Mouse (Mus musculus) forebrain, embryonic 11.5 days (tissue): ENCODE measurements around the gene Olfr148. TPM values are rescaled to one million over a fixed set of nuclear protein-coding genes. Genes with fewer than 3 reads are reported as not detected.

ENCODE experiments used
- ATAC-seq: fragments of 200-750 bp; cut with Nextera tagmentation; replicated peaks from 2 replicates; pipeline ENCODE4 v1.8.0; 2017; ENCODE audit warnings: moderate TSS enrichment; ENCODE audit not compliant: low FRiP score
- DNase-seq: peaks from one replicate; pipeline ENCODE4 v3.0.0-alpha.2; 2017; ENCODE audit warnings: low spot score
- H3K27ac ChIP-seq: fragments of 300-500 bp; sonication (generic); 2 replicates; pipeline ENCODE4 v1.5.1; 2014; ENCODE audit warnings: low read depth, low read length
- H3K27me3 ChIP-seq: fragments of 300-500 bp; sonication (generic); 2 replicates; pipeline ENCODE4 v1.6.1; 2014; ENCODE audit warnings: mild to moderate bottlenecking, low read length, mixed read lengths; ENCODE audit not compliant: control insufficient read depth, insufficient read depth
- H3K36me3 ChIP-seq: fragments of 300-500 bp; sonication (generic); 2 replicates; pipeline ENCODE4 v1.6.1; 2014; ENCODE audit warnings: mild to moderate bottlenecking, low read length, moderate library complexity, mixed read lengths; ENCODE audit not compliant: control insufficient read depth, insufficient read depth
- H3K4me1 ChIP-seq: fragments of 300-500 bp; sonication (generic); replicated peaks from 2 replicates; pipeline ENCODE4 v1.6.1; 2014; ENCODE audit warnings: low read length, mixed read lengths; ENCODE audit not compliant: control insufficient read depth, insufficient read depth
- H3K4me2 ChIP-seq: fragments of 300-500 bp; sonication (generic); 2 replicates; pipeline ENCODE4 v1.6.1; 2014; ENCODE audit warnings: low read depth, mild to moderate bottlenecking, low read length, moderate library complexity, mixed read lengths; ENCODE audit not compliant: severe bottlenecking
- H3K4me3 ChIP-seq: fragments of 300-500 bp; sonication (generic); 2 replicates; pipeline ENCODE4 v1.5.1; 2014; ENCODE audit warnings: low read depth, low read length
- H3K9ac ChIP-seq: fragments of 300-500 bp; sonication (generic); 2 replicates; pipeline ENCODE4 v1.6.1; 2014; ENCODE audit warnings: low read length
- H3K9me3 ChIP-seq: fragments of 300-500 bp; sonication (generic); 2 replicates; pipeline ENCODE4 v1.6.1; 2016; ENCODE audit warnings: low read length, mixed read lengths; ENCODE audit not compliant: control insufficient read depth
- WGBS: fragments of 180-500 bp; shearing (Covaris S2); extraction: QIAGEN DNeasy Blood & Tissue Kit; methylation state at CpG from one replicate; pipeline ENCODE4 v1.1.7; 2014; 5-methylcytosine and 5-hydroxymethylcytosine counted together
- polyA plus RNA-seq: library from polyadenylated mRNA; unstranded; fragments of >200 nt; fragmentation: Nextera tagmentation; extraction: Ambion mirVana; gene quantifications from 2 replicates; pipeline ENCODE4 v1.2.1, GENCODE M21; 2014

Gene Olfr148
- not detected in 2 replicates for polyA plus RNA-seq

DNA sequence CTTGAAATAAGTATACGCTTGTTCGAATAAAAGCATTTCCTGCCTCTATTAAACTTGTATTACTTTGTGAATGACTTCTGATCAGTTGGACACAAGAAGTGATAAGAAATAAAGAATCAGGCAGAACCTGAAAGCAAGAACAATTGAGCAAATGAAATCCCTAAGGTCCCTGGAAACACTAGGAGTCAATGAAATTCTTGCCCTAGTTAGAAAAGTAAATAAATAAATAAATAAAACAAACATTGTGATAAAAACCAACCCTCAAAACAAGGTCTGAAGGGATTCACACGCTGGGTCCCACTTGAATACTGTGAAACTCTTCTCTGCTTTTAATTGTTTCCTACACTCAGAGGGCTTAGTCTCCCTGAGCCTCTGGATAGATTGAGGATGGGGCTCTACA is at the start of gene Olfr148:
Gene Olfr148 (plus strand): TSS at position 301 of the 400 bp plus-strand sequence.
- DNase-seq (no peak), ATAC-seq (no peak)
- no peak within 1 kb of the TSS for H3K27ac ChIP-seq
- no peak within 1 kb of the TSS for H3K4me3 ChIP-seq
- H3K36me3 ChIP-seq = no peaks in the 10 kb centered on the region
- H3K9ac ChIP-seq = no peak within 1 kb of the TSS
- H3K27me3 ChIP-seq = no peaks in the 10 kb centered on the region
- 72% methylated on average over 3 of the region's 3 CpGs for WGBS
- H3K4me2 ChIP-seq = no peak within 1 kb of the TSS
- H3K9me3 ChIP-seq = no peaks in the 10 kb centered on the region
- no peaks in the 10 kb centered on the region for H3K4me1 ChIP-seq

DNA sequence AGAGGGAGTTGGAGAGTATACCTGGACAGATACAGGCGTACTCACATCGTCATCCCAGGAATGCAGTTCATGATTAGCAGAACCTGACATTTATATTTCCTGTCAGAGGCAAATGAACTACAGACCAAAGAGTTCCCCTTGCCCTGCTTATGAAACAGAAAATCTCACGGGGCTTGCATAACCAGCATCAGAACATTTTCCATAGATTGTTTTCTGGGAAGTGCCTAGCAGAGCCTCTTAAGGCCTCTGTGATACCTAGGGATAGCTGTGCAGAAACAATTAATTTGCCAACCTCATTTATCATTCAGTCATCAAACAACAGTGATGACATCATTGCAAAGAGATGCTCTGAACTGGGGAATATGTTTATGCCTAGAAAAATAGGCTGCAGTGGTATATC is 35.0 kb upstream of the Olfr148 start, which contains the start of gene Olfr959:
Gene Olfr959 (minus strand): TSS at position 101 of the 400 bp plus-strand sequence.
- H3K4me1 ChIP-seq = no peaks in the 10 kb centered on the region
- H3K4me2 ChIP-seq = no peak within 1 kb of the TSS
- H3K27me3 ChIP-seq = no peaks in the 10 kb centered on the region
- no peaks in the 10 kb centered on the region for H3K9me3 ChIP-seq
- ATAC-seq = no peak
- WGBS = 87% methylated on average over 3 of the region's 3 CpGs
- DNase-seq = no peak
- no peak within 1 kb of the TSS for H3K9ac ChIP-seq
- no peaks in the 10 kb centered on the region for H3K36me3 ChIP-seq
- H3K27ac ChIP-seq = no peak within 1 kb of the TSS
- H3K4me3 ChIP-seq = no peak within 1 kb of the TSS

GRCm38 (mm10) chr9:39577050-39577449 is 33.4 kb upstream of the Olfr148 start:
- DNase-seq (no peak), ATAC-seq (no peak)
- no peak overlapping the region for H3K4me3 ChIP-seq
- no peaks in the 10 kb centered on the region for H3K9me3 ChIP-seq
- H3K27ac ChIP-seq = no peak overlapping the region
- H3K9ac ChIP-seq = no peak overlapping the region
- H3K4me1 ChIP-seq = no peaks in the 10 kb centered on the region
- no peaks in the 10 kb centered on the region for H3K36me3 ChIP-seq
- no peaks in the 10 kb centered on the region for H3K27me3 ChIP-seq
- WGBS = 90% methylated on average over 5 of the region's 5 CpGs
- no peak overlapping the region for H3K4me2 ChIP-seq

GRCm38 (mm10) chr9:39602536-39603332 is 7.7 kb upstream of the Olfr148 start:
- peak; percentile 74 for DNase-seq
- peak overlapping the region; percentile 45 for H3K9ac ChIP-seq
- peak; percentile 88 for ATAC-seq
- peak overlapping the region; percentile 34 for H3K4me3 ChIP-seq
- H3K9me3 ChIP-seq = no peaks in the 10 kb centered on the region
- WGBS = under 1% methylated on average over 19 of the region's 19 CpGs
- H3K36me3 ChIP-seq = no peaks in the 10 kb centered on the region
- H3K4me1 ChIP-seq = 0 out of 2 replicates have a peak, but pooled peaks cover 1% of the 10 kb centered on the region
- peak overlapping the region; percentile 78 for H3K4me2 ChIP-seq
- no peaks in the 10 kb centered on the region for H3K27me3 ChIP-seq
- H3K27ac ChIP-seq = no peak overlapping the region

- Histone ChIP-seq H3K9ac (peak overlapping the region; percentile 45), H3K4me2 (peak overlapping the region; percentile 78), H3K4me3 (peak overlapping the region; percentile 34), H3K36me3 (no peaks in the 10 kb centered on the region), H3K9me3 (no peaks in the 10 kb centered on the region), H3K4me1 (0 out of 2 replicates have a peak, but pooled peaks cover 1% of the 10 kb centered on the region), H3K27me3 (no peaks in the 10 kb centered on the region), H3K27ac (no peak overlapping the region)
- ATAC-seq (peak; percentile 72), DNase-seq (peak; percentile 63)
- 0% methylated on average over 9 of the region's 9 CpGs for WGBS
Observed at GRCm38 (mm10) chr9:39603333-39603845, 7.1 kb upstream of the Olfr148 start.

DNA sequence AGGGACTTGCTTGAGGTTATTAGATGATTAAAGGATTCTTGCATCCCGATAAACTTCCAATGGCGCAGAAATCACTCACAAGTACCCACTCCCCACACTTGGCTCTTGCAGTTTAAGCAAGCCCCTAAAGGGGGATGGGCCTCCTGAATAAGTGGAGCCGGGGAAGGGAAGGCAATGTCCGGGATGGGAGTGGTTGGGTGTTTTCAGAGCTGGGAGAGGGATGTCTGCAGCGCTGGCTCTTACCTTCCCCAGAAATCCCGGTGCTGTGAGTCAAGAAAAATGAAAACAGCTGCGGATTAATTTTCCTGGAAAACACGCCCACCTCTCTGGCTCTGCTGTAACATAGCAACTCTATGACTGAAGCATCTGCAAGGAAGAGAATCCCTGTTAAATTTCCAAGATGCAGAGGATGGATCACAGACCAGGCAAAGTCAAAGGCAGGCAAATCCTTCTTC is 6.4 kb upstream of the Olfr148 start, which contains the start of gene AW551984:
Gene AW551984 (minus strand): TSS at position 405 of the 455 bp plus-strand sequence.
- Histone ChIP-seq H3K4me3 (peak within 1 kb of the TSS; percentile 34), H3K9me3 (no peaks in the 10 kb centered on the region), H3K4me2 (peak within 1 kb of the TSS; percentile 78), H3K9ac (peak within 1 kb of the TSS; percentile 45), H3K27ac (no peak within 1 kb of the TSS), H3K36me3 (no peaks in the 10 kb centered on the region), H3K27me3 (no peaks in the 10 kb centered on the region), H3K4me1 (0 out of 2 replicates have a peak, but pooled peaks cover 1% of the 10 kb centered on the region)
- peak; percentile 48 for ATAC-seq
- peak; percentile 56 for DNase-seq
- under 1% methylated on average over 8 of the region's 8 CpGs for WGBS

- Histone ChIP-seq H3K27ac (no peak overlapping the region), H3K27me3 (no peaks in the 10 kb centered on the region), H3K9me3 (no peaks in the 10 kb centered on the region), H3K4me3 (no peak overlapping the region), H3K4me1 (no peaks in the 10 kb centered on the region), H3K36me3 (no peaks in the 10 kb centered on the region), H3K9ac (no peak overlapping the region), H3K4me2 (no peak overlapping the region)
- DNase-seq = no peak
- no peak for ATAC-seq
Observed at GRCm38 (mm10) chr9:39608497-39608896, 2.0 kb upstream of the Olfr148 start.

DNA sequence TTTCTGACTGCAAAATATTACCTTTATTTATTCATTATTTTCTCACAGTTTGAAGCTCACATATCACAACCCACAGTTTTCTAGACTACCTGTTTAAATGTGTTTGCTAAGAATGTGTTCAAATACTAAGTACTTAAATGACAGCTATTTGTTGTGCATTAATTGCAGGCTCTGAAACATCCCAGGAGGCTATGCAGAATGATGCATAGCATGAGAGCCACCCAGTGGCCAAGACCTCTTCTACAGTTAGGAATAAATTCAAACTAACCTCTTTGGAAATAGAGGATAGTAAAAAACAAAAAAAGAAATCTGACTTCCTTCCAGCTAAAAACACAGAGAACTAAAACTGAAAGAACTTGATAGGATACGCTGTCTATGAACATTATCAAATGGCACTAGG is 1.5 kb downstream of the Olfr148 start:
- H3K4me3 ChIP-seq = no peak overlapping the region
- no peak overlapping the region for H3K9ac ChIP-seq
- ATAC-seq (0 out of 2 replicates have a peak, but pooled peaks have one; percentile 42), DNase-seq (no peak)
- no peak overlapping the region for H3K27ac ChIP-seq
- H3K4me2 ChIP-seq = no peak overlapping the region
- 55% methylated on average over 1 of the region's 1 CpGs for WGBS
- H3K9me3 ChIP-seq = no peaks in the 10 kb centered on the region
- no peaks in the 10 kb centered on the region for H3K4me1 ChIP-seq
- H3K27me3 ChIP-seq = no peaks in the 10 kb centered on the region
- no peaks in the 10 kb centered on the region for H3K36me3 ChIP-seq
